Mouse (Mus musculus) embryonic fibroblast, embryonic 13.5 days (primary cell): ENCODE data around the gene Rbfox3.

Source experiments
- CTCF ChIP-seq: IDR thresholded peaks from 2 replicates; pipeline ENCODE4 v1.5.1; 2011; ENCODE audit warnings: mild to moderate bottlenecking, control low read depth, low read length, moderate library complexity, borderline replicate concordance; ENCODE audit not compliant: insufficient read depth
- POLR2A ChIP-seq: IDR thresholded peaks from 2 replicates; pipeline ENCODE4 v1.6.1; 2011; ENCODE audit warnings: low read depth, mild to moderate bottlenecking, control low read depth, low read length, moderate library complexity

DNA sequence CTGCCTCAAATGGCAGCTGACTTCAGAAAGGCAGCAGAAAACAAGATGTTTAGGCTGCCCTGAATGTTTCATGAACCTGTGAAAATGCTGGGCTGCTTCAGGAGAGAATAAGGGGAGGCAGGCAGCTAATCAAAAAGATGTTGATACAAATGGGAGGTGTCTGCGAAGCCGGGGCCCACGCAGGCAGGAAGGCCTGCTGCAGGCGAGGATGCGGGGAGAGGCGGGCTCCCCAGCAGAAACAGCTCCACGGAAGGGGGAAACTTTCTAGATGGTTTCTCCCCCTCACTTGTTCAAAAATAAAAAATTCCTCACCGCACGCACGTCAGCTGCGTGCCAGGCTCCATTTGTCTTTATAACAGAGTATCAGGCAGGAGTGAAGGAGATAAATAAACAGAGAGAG, 5.7 kb downstream of the Rbfox3 start:
- TF ChIP-seq POLR2A (no peak), CTCF (no peak)
